In the genomic region with DNA sequence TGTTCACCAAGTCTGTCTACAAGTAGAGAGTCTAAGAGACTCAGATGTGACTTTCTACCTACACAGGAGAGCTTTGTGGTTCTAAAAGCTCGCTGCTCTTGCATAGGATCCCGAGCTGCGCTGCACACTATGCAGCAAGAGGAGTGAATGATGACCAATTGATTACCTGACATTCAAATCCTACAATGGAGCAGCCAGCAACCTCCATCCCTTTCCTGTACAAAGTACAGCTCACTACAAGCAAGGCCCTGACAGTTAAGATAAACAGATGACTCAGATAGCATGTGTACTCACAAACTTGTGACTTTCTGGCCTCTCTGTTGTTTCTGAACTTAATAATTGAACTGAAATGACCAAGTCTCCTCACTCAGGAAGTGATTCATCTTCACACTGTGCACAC, we compare ENCODE assay signal across 23 mouse cellular contexts.
DNase-seq lines count a peak whose midpoint lies in the region; ATAC-seq and TF ChIP-seq lines count a peak whose summit lies in the region.
"Had no signal": no experiment of that assay in that cellular context is flagged by ENCODE, and none has a peak within 500 bp of the region (broad histone marks: within the 10 kb centered on the region; RNA-seq: fewer than 3 reads in every experiment).

No protein-coding gene starts in this region.

- WGBS in liver, embryonic 13.5 days (ENCODE audit: insufficient replicate concordance), result 48% methylated on average over 3 of the region's 3 CpGs
- WGBS in liver, postnatal 0 days (ENCODE audit: insufficient replicate concordance), result 40% methylated on average over 3 of the region's 3 CpGs
- WGBS in lung, postnatal 0 days, result 28% methylated on average over 3 of the region's 3 CpGs

- no peak overlapping the region for H3K27ac ChIP-seq in liver, embryonic 13.5 days
- no peak overlapping the region for H3K27ac ChIP-seq in liver, postnatal 0 days (ENCODE audit: low read depth)
- no peak overlapping the region for H3K27ac ChIP-seq in lung, postnatal 0 days (ENCODE audit: low read length)
- H3K27ac ChIP-seq in gastrocnemius, adult 2 months, result no peak overlapping the region
- H3K27ac ChIP-seq: embryonic facial prominence, embryonic 15.5 days; forebrain, embryonic 10.5 days; heart, embryonic 10.5 days; hindbrain, embryonic 13.5 days; hindbrain, postnatal 0 days had no signal

- H3K9me3 ChIP-seq in liver, embryonic 13.5 days (replicated peaks), result no peaks in the 10 kb centered on the region
- H3K9me3 ChIP-seq in liver, postnatal 0 days (ENCODE audit: low read length), result no peaks in the 10 kb centered on the region
- H3K9me3 ChIP-seq in lung, postnatal 0 days (ENCODE audit: low read length), result no peaks in the 10 kb centered on the region
- H3K9me3 ChIP-seq: embryonic facial prominence, embryonic 15.5 days; forebrain, embryonic 10.5 days; heart, embryonic 10.5 days; hindbrain, embryonic 13.5 days had no signal

- intact Hi-C loops in gastrocnemius, adult 2 months (cut with DNase I), result no loop called here

- H3K4me3 ChIP-seq in liver, embryonic 13.5 days (replicated peaks), result no peak overlapping the region
- no peak overlapping the region for H3K4me3 ChIP-seq in liver, postnatal 0 days (ENCODE audit: low read depth, low read length)
- H3K4me3 ChIP-seq in lung, postnatal 0 days (ENCODE audit: low read depth, low read length), result no peak overlapping the region
- no peak overlapping the region for H3K4me3 ChIP-seq in gastrocnemius, adult 2 months
- H3K4me3 ChIP-seq: embryonic facial prominence, embryonic 15.5 days; erythroblast, embryonic 14.5 days; forebrain, embryonic 10.5 days; heart, embryonic 10.5 days; hindbrain, embryonic 13.5 days had no signal

- H3K4me1 ChIP-seq in liver, embryonic 13.5 days (replicated peaks), result no peaks in the 10 kb centered on the region
- H3K4me1 ChIP-seq in liver, postnatal 0 days (ENCODE audit: insufficient read depth), result no peaks in the 10 kb centered on the region
- H3K4me1 ChIP-seq in lung, postnatal 0 days (ENCODE audit: insufficient read depth, low read depth, low read length), result no peaks in the 10 kb centered on the region
- H3K4me1 ChIP-seq: embryonic facial prominence, embryonic 15.5 days; forebrain, embryonic 10.5 days; heart, embryonic 10.5 days; hindbrain, embryonic 13.5 days had no signal

- peak; percentile 24; the same call in 1 of the 2 replicates for TF ChIP-seq EP300 in liver, postnatal 0 days (IDR thresholded peaks at IDR 0.05; ENCODE audit: low read depth)
- no peak for TF ChIP-seq EP300 in lung, postnatal 0 days (IDR thresholded peaks at IDR 0.05)

- no peak for TF ChIP-seq CTCF in liver, postnatal 0 days (IDR thresholded peaks at IDR 0.05; ENCODE audit: low read depth)
- TF ChIP-seq CTCF in lung, postnatal 0 days (IDR thresholded peaks at IDR 0.05), result no peak
- no peak for TF ChIP-seq CTCF in gastrocnemius, adult 2 months (IDR thresholded peaks at IDR 0.05)

- no peak overlapping the region for H3K4me2 ChIP-seq in liver, embryonic 13.5 days
- no peak overlapping the region for H3K4me2 ChIP-seq in liver, postnatal 0 days (ENCODE audit: low read depth, low read length)
- H3K4me2 ChIP-seq in lung, postnatal 0 days (replicated peaks; ENCODE audit: low read depth, low read length), result no peak overlapping the region
- H3K4me2 ChIP-seq: embryonic facial prominence, embryonic 15.5 days; hindbrain, embryonic 13.5 days had no signal

- H3K27me3 ChIP-seq in liver, embryonic 13.5 days, result no peaks in the 10 kb centered on the region
- no peaks in the 10 kb centered on the region for H3K27me3 ChIP-seq in liver, postnatal 0 days (ENCODE audit: insufficient read depth, low read length)
- no peaks in the 10 kb centered on the region for H3K27me3 ChIP-seq in lung, postnatal 0 days (replicated peaks; ENCODE audit: insufficient read depth, low read length)
- H3K27me3 ChIP-seq: embryonic facial prominence, embryonic 15.5 days; hindbrain, embryonic 13.5 days had no signal

- H3K9ac ChIP-seq in liver, embryonic 13.5 days, result no peak overlapping the region
- H3K9ac ChIP-seq in liver, postnatal 0 days (replicated peaks), result no peak overlapping the region
- H3K9ac ChIP-seq in lung, postnatal 0 days (replicated peaks; ENCODE audit: low read depth), result no peak overlapping the region
- H3K9ac ChIP-seq: embryonic facial prominence, embryonic 15.5 days; hindbrain, embryonic 13.5 days had no signal

- DNase-seq in embryo, embryonic 10 days (ENCODE audit: low spot score), result peak; percentile 5
- no peak for DNase-seq in embryo, embryonic 9.5 days (ENCODE audit: extremely low spot score)
- DNase-seq in 416B (ENCODE audit: low read depth), result peak; percentile 3
- no peak for DNase-seq in liver, embryonic 13.5 days
- DNase-seq in liver, postnatal 0 days, result no peak
- no peak for DNase-seq in lung, postnatal 0 days (ENCODE audit: low spot score)
- no peak for DNase-seq in gastrocnemius, adult 2 months
- no peak for DNase-seq in right cerebral cortex, adult 2 months (ENCODE audit: low spot score in 2 of 2)
- DNase-seq: adrenal gland, postnatal 14 days; cerebellum, adult 18-20 months; cerebellum, adult 9-11 months; cerebellum, postnatal 36 days; gastrocnemius, postnatal 10 days; heart, adult 18-20 months; heart, postnatal 10 days; heart, postnatal 4 days had no signal

- no peaks in the 10 kb centered on the region for H3K36me3 ChIP-seq in liver, embryonic 13.5 days
- H3K36me3 ChIP-seq in liver, postnatal 0 days (replicated peaks; ENCODE audit: insufficient read depth, low read length), result no peaks in the 10 kb centered on the region
- no peaks in the 10 kb centered on the region for H3K36me3 ChIP-seq in lung, postnatal 0 days (ENCODE audit: insufficient read depth, low read length)
- H3K36me3 ChIP-seq: embryonic facial prominence, embryonic 15.5 days; forebrain, embryonic 10.5 days; heart, embryonic 10.5 days; hindbrain, embryonic 13.5 days had no signal

- peak; percentile 72 for ATAC-seq in liver, embryonic 13.5 days (ENCODE audit: low read depth)
- ATAC-seq in liver, postnatal 0 days, result peak; percentile 98
- ATAC-seq in lung, postnatal 0 days, result no peak
- ATAC-seq: forebrain, embryonic 14.5 days; hindbrain, postnatal 0 days had no signal

Comparison
In these comparisons a context has a peak if more than half of its experiments do, and no peak if none do; other contexts are left out.
1. DNase-seq: peak in embryo, embryonic 10 days (single experiment) and 416B (single experiment); none in embryo, embryonic 9.5 days (single experiment), liver, embryonic 13.5 days (single experiment), liver, postnatal 0 days (single experiment), lung, postnatal 0 days (single experiment), gastrocnemius, adult 2 months (single experiment) and right cerebral cortex, adult 2 months (0 of 2).